Mouse (Mus musculus) WW6 (cell line): ENCODE data around the gene Gm572.

Experiments used
- DNase-seq: peaks from one replicate; pipeline ENCODE4 v3.0.0-alpha.2; 2013; ENCODE audit warnings: low read depth, low spot score

The Gm572 gene

GRCm38 (mm10) chr4:148625756-148626622, 17.1 kb upstream of the Gm572 start:
- DNase-seq, result no peak

- DNase-seq, result peak; percentile 83
These were observed 16.4 kb upstream of the Gm572 start, which contains the start of gene Tardbp for GRCm38 (mm10) chr4:148626623-148627185. Tardbp (minus strand) TSS chr4:148627019.

GRCm38 (mm10) chr4:148627246-148627645, 15.9 kb upstream of the Gm572 start:
- no peak for DNase-seq

DNA sequence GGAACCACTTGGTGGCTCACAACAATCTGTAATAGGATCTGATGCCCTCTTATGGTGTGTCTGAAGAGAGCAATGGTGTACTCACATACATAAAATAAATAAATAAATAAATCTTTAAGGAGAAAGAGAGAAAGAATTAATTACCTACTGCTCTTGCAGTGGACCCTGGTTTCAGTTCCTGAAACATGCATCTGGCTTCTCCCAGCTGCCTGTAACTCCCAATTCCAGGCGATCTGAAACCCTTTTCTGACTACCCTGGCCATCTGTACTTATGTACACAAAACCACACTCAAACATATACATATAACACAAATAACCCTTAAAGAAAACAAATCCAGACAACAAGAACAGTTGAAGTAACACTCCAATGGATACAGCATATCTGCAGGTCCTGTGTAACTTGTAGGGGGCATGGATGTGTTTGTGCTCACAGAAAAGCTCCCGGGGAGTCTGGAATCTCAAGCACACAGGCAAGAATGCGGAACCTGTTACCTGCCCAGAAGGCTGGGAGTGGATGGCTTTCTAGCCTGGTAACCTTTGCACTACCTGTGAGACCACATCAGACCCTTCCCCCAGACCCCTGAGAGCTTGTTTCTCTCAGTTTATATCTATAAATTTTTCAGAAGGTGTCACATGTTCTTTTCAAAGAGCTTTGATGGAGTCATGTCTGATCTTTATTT, 11.0 kb upstream of the Gm572 start:
- DNase-seq, result no peak

DNA sequence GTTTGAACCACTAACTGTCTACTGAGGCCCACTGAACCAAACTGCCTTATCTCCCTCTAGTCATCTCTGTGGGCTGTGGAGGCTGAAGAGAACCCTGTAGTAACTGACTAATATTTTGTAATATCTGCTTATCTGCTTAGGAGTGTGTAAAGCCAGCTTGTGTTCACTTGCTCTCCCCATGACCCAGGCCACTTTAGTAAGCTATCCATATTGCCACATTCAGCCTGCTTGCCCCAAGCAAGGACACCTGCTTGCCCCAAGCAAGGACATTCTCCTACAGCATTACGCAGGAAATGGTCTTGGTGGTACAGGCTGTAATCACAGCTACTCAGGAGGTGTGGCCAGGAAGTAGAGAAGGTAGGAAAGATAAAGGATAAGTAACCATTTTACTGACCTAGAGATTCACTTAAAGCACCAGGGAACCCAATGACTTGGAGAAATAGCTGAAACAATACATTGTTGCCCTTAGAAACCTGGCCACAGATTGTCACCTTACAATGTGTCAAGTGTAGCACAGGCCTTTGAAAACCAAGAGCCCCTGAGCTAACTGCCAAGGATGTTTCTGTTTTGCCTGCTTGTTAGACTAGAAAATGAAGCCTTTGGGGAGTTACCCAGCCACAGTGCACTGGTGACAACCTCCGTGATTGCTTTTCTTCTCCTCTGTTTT, 9.6 kb upstream of the Gm572 start:
- DNase-seq, result no peak

GRCm38 (mm10) chr4:148635309-148635708, 7.8 kb upstream of the Gm572 start:
- DNase-seq, result no peak

GRCm38 (mm10) chr4:148638302-148638701, 4.8 kb upstream of the Gm572 start:
- no peak for DNase-seq

- DNase-seq, result no peak
These were observed 3.7 kb upstream of the Gm572 start for GRCm38 (mm10) chr4:148639455-148639854.

- DNase-seq, result no peak
These were observed 2.0 kb upstream of the Gm572 start for GRCm38 (mm10) chr4:148641121-148641520.

DNA sequence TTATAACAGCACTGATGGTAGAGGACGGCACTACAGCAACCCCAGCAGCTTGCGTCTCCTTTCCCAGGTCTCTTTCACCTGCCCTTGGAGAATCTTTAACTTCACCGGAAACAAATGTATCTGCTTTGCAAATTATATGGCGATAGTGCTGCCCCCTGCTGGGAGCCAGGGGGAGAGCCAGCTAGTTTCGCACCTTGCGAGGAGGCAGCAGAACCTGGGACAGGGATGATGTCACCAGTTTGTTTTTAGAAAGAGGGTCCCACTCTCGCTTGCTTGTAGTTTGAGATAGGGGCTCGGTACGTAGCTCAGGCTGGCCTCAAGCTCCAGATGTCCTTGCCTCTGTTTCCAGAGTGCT, 1.0 kb downstream of the Gm572 start:
- peak; percentile 75 for DNase-seq

GRCm38 (mm10) chr4:148644926-148645325, 1.8 kb downstream of the Gm572 start:
- DNase-seq, result no peak

GRCm38 (mm10) chr4:148646616-148647015, 3.5 kb downstream of the Gm572 start:
- no peak for DNase-seq

DNA sequence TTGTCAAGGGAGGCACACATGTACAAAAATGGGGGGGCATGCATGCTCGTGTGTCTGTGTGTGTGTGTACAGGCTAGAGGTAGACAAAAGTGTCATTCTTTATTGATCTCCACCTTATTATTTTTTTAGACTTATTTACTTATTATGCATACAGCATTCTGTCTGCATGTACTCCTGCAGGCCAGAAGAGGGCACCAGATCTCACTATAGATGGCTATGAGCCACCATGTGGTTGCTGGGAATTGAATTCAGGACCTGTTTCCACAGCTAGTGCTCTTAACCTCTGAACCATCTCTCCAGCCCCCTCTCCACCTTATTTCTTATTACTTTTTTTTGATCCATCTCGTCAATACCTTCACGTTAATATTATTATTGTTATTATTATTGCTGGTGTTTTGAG, 6.2 kb downstream of the Gm572 start:
- DNase-seq, result no peak

- no peak for DNase-seq
These were observed 7.9 kb downstream of the Gm572 start for GRCm38 (mm10) chr4:148651045-148651444.

GRCm38 (mm10) chr4:148654701-148655398, 11.7 kb downstream of the Gm572 start:
- DNase-seq, result peak; percentile 84

DNA sequence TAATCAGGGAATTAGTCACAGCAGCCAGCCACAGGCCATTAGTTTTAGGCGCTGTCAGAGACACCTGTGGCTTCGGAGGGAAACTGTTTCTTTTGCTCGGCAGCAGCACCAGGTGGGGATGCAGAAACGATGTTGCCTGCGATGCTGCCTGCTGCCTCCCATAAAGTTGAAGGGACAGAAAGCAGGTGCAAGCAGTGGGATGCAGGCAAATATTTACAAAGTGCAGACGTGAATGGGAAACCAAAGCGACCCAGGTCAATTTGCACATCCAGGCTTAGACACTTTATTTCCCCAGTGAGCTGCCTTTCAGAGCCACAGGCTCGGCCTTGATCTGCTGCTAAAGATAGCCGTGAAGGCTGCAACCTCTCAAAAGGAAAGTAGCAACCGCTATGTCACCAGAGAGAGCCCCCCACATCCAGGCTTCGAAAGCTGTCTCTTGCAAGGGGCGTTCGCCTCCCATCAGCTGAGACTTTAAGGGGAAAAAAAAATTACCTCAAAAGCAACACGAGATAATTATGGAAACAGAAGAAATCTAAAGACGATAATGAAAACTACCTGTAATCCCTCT, 13.7 kb downstream of the Gm572 start:
- no peak for DNase-seq

DNA sequence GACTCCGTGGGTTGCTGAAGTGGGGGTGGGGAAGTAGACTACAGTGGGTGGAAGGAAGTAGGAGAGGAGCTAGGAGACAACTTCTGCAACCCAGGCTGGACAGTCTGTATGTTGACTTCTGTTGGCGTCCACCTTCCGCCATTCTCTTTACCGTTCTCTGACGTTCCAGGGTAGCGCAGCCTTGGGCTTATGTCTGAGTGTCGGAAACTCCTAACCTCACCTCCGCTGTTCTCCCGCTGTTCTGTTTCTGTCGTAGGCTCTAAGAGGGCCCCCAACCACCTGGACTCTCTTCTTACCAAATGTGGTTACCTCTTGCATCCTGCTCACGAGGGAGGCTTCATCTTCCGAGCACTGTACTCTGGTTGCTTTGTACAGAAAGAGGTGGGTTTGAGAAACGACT, 14.7 kb downstream of the Gm572 start:
- DNase-seq, result no peak

DNA sequence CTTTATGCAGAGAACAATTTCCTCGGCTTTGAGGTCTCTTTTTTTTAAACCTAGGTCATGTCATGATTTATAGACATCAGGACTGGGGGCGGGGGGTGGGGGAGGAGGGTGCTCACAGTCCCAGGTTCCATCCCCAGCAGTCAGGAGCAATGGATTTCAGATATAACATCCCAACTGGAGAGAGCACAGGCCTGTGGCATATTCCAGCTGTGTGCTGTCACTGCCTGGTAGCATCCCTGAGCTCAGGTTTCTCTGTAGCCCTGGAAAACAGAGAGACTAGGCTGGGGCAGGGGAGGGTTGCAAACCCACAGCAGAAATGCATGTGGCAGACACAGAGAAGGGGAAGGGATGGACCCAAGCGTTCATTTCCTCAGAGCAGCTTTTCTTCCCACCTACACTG, 17.1 kb downstream of the Gm572 start:
- DNase-seq, result no peak

GRCm38 (mm10) chr4:148662168-148662965, 19.2 kb downstream of the Gm572 start:
- no peak for DNase-seq

- DNase-seq, result no peak
These were observed 20.2 kb downstream of the Gm572 start for GRCm38 (mm10) chr4:148663326-148663725.
